Mouse (Mus musculus): Measurements from ENCODE around the gene Cd86. TPM values are rescaled to one million over a fixed set of nuclear protein-coding genes. Genes with fewer than 3 reads are reported as not detected.

Cd86 gene
- polyA plus RNA-seq, 1 experiment from 2014 or later, result 2.3 TPM

DNA sequence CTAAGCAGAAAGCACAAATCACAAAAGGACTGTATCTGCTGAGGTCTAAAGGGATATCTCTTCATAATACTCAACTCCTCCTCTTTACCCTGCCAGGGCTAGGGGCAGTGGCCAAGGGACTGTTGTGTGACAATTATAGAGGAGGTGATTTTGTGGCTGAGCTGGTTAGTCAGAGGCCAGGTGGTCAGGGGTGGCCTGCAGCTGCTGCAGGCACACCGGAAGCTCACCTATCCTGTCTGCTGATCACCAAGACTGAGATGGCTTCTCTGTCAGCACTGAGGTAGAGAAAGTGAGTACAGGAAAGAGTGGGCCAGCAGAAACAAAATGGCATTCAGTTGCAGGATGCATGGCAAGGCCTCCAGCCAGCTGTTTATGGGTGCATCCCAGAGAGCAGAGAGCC is 38.1 kb downstream of the Cd86 start:
- Histone ChIP-seq H3K9ac (ENCODE audit: low read depth, low read length) (no peak overlapping the region), H3K27me3 (replicated peaks; ENCODE audit: control insufficient read depth, insufficient read depth, low read length) (no peaks in the 10 kb centered on the region), H3K9me3 (ENCODE audit: control insufficient read depth, low read length) (no peaks in the 10 kb centered on the region), H3K27ac (ENCODE audit: low read length) (no peak overlapping the region), H3K36me3 (ENCODE audit: control insufficient read depth, insufficient read depth, low read length) (no peaks in the 10 kb centered on the region), H3K4me2 (ENCODE audit: low read depth, low read length) (no peak overlapping the region), H3K4me3 (ENCODE audit: low read length) (no peak overlapping the region), H3K4me1 (ENCODE audit: control insufficient read depth, insufficient read depth, low read length) (no peaks in the 10 kb centered on the region)
- ATAC-seq, result no peak
- 84% methylated on average over 1 of the region's 1 CpGs for WGBS

DNA sequence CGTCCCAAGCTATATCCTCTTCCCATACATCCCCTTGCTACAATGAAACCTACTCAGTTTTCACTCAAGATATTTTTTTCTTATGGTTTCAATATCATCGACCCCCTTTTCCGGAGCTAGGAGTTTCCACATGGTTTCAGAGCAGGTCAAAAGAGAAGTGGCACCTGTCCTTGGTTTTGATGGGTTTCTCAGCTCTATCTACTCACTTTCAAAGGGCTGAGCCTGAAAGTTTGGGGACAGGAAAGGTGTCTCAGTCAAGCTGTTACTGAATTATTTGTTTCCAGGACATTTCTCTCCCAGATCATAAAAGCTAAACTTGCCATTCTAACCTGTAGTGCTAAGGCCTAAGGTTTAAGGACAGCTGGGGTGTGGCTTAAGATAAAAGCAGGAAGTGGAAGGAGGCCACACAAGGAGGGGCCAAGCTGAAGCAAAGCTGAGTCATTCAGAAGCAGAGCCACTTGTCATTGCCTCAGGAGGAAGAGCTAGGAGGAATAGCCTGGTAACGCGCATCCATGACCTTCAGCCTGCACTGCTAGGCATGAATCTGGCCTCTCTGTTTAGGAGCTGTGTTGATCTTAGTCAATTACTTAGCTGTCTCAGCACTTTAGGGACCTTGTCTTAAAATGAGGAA is 39.2 kb downstream of the Cd86 start:
- no peaks in the 10 kb centered on the region for H3K4me1 ChIP-seq (ENCODE audit: control insufficient read depth, insufficient read depth, low read length)
- H3K36me3 ChIP-seq (ENCODE audit: control insufficient read depth, insufficient read depth, low read length), result no peaks in the 10 kb centered on the region
- H3K9ac ChIP-seq (ENCODE audit: low read depth, low read length), result no peak overlapping the region
- H3K27me3 ChIP-seq (replicated peaks; ENCODE audit: control insufficient read depth, insufficient read depth, low read length), result no peaks in the 10 kb centered on the region
- H3K4me2 ChIP-seq (ENCODE audit: low read depth, low read length), result no peak overlapping the region
- H3K27ac ChIP-seq (ENCODE audit: low read length), result no peak overlapping the region
- H3K4me3 ChIP-seq (ENCODE audit: low read length), result no peak overlapping the region
- peak; percentile 84 for ATAC-seq
- 73% methylated on average over 5 of the region's 5 CpGs for WGBS
- H3K9me3 ChIP-seq (ENCODE audit: control insufficient read depth, low read length), result no peaks in the 10 kb centered on the region

DNA sequence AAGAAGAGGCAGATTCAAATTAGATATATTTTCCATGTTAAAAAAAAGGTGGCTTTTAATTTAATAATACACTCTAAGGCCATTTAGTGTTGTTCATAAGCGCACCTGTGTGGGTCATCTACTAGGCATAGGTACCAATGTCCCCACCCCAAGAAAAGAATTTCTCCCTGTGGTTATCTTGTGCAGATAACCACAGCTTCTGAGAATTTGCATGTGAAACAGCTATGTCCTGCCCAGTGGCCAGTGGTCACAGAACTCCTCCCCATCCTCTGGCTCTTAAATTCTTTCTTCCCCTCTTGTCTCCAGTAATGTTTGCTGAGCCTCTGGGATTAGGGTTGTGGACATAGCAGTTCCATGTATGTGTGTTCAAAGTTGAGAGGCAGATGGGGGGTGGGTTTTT is 40.0 kb downstream of the Cd86 start:
- H3K36me3 ChIP-seq (ENCODE audit: control insufficient read depth, insufficient read depth, low read length), result no peaks in the 10 kb centered on the region
- H3K27ac ChIP-seq (ENCODE audit: low read length), result no peak overlapping the region
- no peaks in the 10 kb centered on the region for H3K9me3 ChIP-seq (ENCODE audit: control insufficient read depth, low read length)
- no peak for ATAC-seq
- H3K27me3 ChIP-seq (replicated peaks; ENCODE audit: control insufficient read depth, insufficient read depth, low read length), result no peaks in the 10 kb centered on the region
- no peak overlapping the region for H3K4me2 ChIP-seq (ENCODE audit: low read depth, low read length)
- no peak overlapping the region for H3K4me3 ChIP-seq (ENCODE audit: low read length)
- H3K4me1 ChIP-seq (ENCODE audit: control insufficient read depth, insufficient read depth, low read length), result no peaks in the 10 kb centered on the region
- 100% methylated on average over 1 of the region's 1 CpGs for WGBS
- no peak overlapping the region for H3K9ac ChIP-seq (ENCODE audit: low read depth, low read length)

DNA sequence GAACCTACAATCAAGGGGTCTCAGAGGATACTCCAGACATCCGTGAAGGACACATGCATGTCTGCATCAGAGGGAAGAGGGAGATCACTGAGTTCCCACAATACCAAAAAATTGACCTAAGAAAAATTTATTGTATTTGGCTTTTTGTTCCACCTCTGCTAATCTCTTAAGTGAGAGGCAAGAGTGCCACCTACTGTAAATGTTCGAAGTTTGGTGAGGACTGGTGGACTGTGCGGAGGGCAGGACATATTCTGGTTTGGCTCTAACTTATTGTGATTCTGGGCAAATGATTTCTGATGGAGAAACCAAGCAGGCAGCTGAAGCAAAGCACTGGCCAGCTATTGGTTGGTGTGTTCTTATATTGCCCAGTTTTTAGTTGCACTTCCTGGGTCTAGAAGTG is 43.6 kb downstream of the Cd86 start:
- Histone ChIP-seq H3K4me1 (ENCODE audit: control insufficient read depth, insufficient read depth, low read length) (no peaks in the 10 kb centered on the region), H3K9me3 (ENCODE audit: control insufficient read depth, low read length) (no peaks in the 10 kb centered on the region), H3K27ac (ENCODE audit: low read length) (no peak overlapping the region), H3K4me3 (ENCODE audit: low read length) (no peak overlapping the region), H3K4me2 (ENCODE audit: low read depth, low read length) (no peak overlapping the region), H3K9ac (ENCODE audit: low read depth, low read length) (no peak overlapping the region), H3K27me3 (replicated peaks; ENCODE audit: control insufficient read depth, insufficient read depth, low read length) (no peaks in the 10 kb centered on the region), H3K36me3 (ENCODE audit: control insufficient read depth, insufficient read depth, low read length) (no peaks in the 10 kb centered on the region)
- 74% methylated on average over 3 of the region's 3 CpGs for WGBS
- ATAC-seq, result no peak

DNA sequence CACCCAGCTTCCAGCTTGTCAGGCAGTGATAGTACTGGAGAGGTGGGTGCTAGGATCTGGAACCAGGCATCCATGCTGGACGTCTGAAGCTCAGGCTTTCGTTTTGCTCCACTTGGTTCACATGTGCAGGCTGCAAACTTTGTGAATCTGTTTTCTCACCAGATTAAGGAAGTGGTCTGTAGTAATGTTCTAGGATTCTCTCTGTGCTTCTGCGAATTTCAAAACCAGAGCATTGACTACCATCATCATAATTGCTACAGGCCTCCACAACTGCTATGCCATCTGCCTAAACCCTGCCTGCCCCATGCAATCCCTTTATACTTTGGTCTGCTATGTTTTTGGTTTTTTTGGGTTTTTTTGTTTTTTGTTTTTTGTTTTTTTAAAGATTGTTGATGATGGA is 44.8 kb downstream of the Cd86 start:
- Histone ChIP-seq H3K27me3 (replicated peaks; ENCODE audit: control insufficient read depth, insufficient read depth, low read length) (no peaks in the 10 kb centered on the region), H3K4me3 (ENCODE audit: low read length) (no peak overlapping the region), H3K36me3 (ENCODE audit: control insufficient read depth, insufficient read depth, low read length) (no peaks in the 10 kb centered on the region), H3K9ac (ENCODE audit: low read depth, low read length) (no peak overlapping the region), H3K27ac (ENCODE audit: low read length) (no peak overlapping the region), H3K4me2 (ENCODE audit: low read depth, low read length) (no peak overlapping the region), H3K9me3 (ENCODE audit: control insufficient read depth, low read length) (no peaks in the 10 kb centered on the region), H3K4me1 (ENCODE audit: control insufficient read depth, insufficient read depth, low read length) (no peaks in the 10 kb centered on the region)
- WGBS, result 81% methylated on average over 3 of the region's 3 CpGs
- no peak for ATAC-seq

DNA sequence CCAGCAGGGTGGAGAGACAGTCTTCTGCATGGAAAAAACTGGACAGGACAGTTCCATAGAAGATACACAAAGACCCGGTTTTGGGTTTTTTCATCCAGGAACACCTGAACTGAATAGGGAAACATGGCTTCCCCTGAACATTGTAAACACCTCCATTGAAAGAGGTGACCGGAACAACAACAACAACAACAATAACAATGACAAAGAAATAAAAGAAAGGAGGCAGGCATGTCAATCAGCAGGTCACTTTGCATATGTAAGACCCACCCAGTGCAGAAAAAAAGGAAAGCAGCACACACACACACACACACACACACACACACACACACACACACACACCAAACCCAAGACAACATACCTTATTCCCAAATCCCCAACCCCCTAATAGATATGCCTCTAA is 52.2 kb downstream of the Cd86 start:
- H3K4me1 ChIP-seq (ENCODE audit: control insufficient read depth, insufficient read depth, low read length), result no peaks in the 10 kb centered on the region
- no peak overlapping the region for H3K9ac ChIP-seq (ENCODE audit: low read depth, low read length)
- no peak overlapping the region for H3K4me2 ChIP-seq (ENCODE audit: low read depth, low read length)
- H3K36me3 ChIP-seq (ENCODE audit: control insufficient read depth, insufficient read depth, low read length), result no peaks in the 10 kb centered on the region
- H3K27me3 ChIP-seq (replicated peaks; ENCODE audit: control insufficient read depth, insufficient read depth, low read length), result no peaks in the 10 kb centered on the region
- H3K9me3 ChIP-seq (ENCODE audit: control insufficient read depth, low read length), result no peaks in the 10 kb centered on the region
- ATAC-seq, result no peak
- no peak overlapping the region for H3K27ac ChIP-seq (ENCODE audit: low read length)
- H3K4me3 ChIP-seq (ENCODE audit: low read length), result no peak overlapping the region
- 87% methylated on average over 2 of the region's 2 CpGs for WGBS

DNA sequence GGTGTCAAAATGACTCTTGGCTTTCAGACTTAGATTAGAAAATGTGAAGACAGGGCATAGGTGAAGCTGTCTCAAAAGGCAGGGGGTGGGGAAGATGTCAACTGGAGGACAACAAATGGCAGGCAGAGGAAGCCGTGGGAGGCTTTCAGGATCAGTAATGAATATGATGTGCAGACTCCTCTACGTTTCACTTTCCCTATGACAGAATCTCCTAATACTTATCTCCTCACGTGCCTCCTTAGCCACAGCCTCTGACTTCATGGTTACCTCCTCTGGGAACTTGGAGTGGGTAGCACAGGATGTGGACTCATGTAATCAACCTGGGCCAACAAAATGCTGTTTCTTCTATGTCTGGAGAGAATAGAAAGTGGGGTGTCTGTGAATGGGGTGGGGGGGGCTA is 63.2 kb downstream of the Cd86 start:
- no peak for ATAC-seq
- Histone ChIP-seq H3K27me3 (replicated peaks; ENCODE audit: control insufficient read depth, insufficient read depth, low read length) (no peaks in the 10 kb centered on the region), H3K4me1 (ENCODE audit: control insufficient read depth, insufficient read depth, low read length) (no peaks in the 10 kb centered on the region), H3K4me2 (ENCODE audit: low read depth, low read length) (no peak overlapping the region), H3K9me3 (ENCODE audit: control insufficient read depth, low read length) (no peaks in the 10 kb centered on the region), H3K9ac (ENCODE audit: low read depth, low read length) (no peak overlapping the region), H3K4me3 (ENCODE audit: low read length) (no peak overlapping the region), H3K27ac (ENCODE audit: low read length) (no peak overlapping the region), H3K36me3 (ENCODE audit: control insufficient read depth, insufficient read depth, low read length) (no peaks in the 10 kb centered on the region)
- WGBS, result 73% methylated on average over 3 of the region's 3 CpGs

DNA sequence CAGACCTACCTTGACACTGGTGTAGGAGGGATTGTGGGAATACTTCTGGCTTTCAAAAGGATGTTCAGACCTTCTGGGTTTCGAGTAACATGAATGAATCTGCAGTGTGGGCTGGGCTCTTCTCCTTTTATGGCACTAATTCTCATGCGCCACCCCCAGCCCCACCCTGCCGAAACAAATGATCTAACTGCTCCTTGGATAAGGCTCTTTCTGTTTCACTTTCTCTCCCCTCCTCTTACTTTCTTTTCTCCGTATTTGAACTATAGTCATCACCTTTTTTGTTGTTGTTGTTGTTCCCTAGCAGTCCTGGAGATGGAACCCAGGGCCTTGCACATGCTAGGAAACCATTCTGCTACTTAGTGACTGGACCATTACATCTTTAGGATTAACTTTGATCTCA is 67.6 kb downstream of the Cd86 start:
- no peak overlapping the region for H3K4me3 ChIP-seq (ENCODE audit: low read length)
- H3K4me2 ChIP-seq (ENCODE audit: low read depth, low read length), result no peak overlapping the region
- 52% methylated on average over 4 of the region's 4 CpGs for WGBS
- H3K9ac ChIP-seq (ENCODE audit: low read depth, low read length), result no peak overlapping the region
- no peaks in the 10 kb centered on the region for H3K36me3 ChIP-seq (ENCODE audit: control insufficient read depth, insufficient read depth, low read length)
- no peaks in the 10 kb centered on the region for H3K9me3 ChIP-seq (ENCODE audit: control insufficient read depth, low read length)
- H3K27ac ChIP-seq (ENCODE audit: low read length), result no peak overlapping the region
- ATAC-seq, result peak; percentile 60
- no peaks in the 10 kb centered on the region for H3K27me3 ChIP-seq (replicated peaks; ENCODE audit: control insufficient read depth, insufficient read depth, low read length)
- no peaks in the 10 kb centered on the region for H3K4me1 ChIP-seq (ENCODE audit: control insufficient read depth, insufficient read depth, low read length)

DNA sequence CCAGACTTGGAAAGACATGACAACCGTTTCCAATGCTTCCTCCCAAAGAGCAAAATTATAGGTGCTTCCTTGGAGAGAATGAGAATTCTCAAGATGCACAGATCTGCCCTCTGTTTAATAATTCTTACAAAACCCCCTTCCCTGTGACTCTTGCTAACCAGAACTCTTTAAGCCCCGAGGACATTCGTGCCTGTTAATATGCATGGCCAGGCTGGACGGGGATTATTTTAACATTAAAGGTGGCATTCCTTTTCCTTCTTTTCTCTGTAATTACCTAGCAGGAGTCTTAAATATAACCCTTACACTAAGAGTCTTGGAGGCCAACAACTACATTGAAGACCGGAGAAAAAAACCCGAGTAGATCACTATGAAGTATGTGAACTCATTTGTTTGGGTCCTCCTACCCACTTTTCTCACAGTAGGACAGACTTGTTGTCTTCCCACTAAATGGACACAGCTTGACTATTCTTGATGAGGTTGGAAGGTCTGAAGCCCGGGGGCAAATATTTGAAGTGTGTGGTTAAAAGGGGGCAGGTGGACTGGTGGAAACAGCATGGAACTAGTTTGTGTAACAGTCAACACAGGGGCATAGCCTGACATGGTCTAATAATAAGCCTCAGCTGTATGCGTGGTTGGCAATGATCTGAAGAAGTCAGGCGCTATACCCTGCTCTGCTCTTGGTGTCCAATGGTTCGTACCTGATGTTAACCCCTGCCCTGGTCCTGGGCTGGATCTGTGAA is 69.0 kb downstream of the Cd86 start:
- no peaks in the 10 kb centered on the region for H3K36me3 ChIP-seq (ENCODE audit: control insufficient read depth, insufficient read depth, low read length)
- no peak overlapping the region for H3K4me3 ChIP-seq (ENCODE audit: low read length)
- no peak overlapping the region for H3K27ac ChIP-seq (ENCODE audit: low read length)
- no peaks in the 10 kb centered on the region for H3K27me3 ChIP-seq (replicated peaks; ENCODE audit: control insufficient read depth, insufficient read depth, low read length)
- H3K9ac ChIP-seq (ENCODE audit: low read depth, low read length), result no peak overlapping the region
- H3K4me1 ChIP-seq (ENCODE audit: control insufficient read depth, insufficient read depth, low read length), result no peaks in the 10 kb centered on the region
- 90% methylated on average over 10 of the region's 10 CpGs for WGBS
- H3K4me2 ChIP-seq (ENCODE audit: low read depth, low read length), result no peak overlapping the region
- no peaks in the 10 kb centered on the region for H3K9me3 ChIP-seq (ENCODE audit: control insufficient read depth, low read length)
- ATAC-seq, result no peak

DNA sequence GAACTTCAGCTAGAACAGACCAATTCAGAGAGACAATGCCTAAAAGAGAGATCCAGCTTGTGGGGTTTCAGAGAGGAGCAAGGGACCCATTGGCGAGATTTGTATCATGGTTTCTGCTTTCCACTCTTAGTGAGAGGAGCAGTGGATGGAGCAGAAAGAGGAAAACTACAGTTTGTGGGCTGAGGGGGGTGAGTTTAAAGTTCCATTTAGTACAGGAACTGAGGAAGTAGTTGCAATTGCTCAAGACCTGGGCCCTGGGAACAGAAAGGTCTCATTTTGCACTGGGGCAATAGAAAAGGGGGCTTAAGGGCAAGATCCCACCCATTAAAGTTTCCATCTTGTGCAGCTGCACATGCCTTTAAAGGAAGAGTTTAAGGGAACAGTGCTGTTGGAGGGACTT is 76.0 kb downstream of the Cd86 start:
- Histone ChIP-seq H3K4me1 (ENCODE audit: control insufficient read depth, insufficient read depth, low read length) (no peaks in the 10 kb centered on the region), H3K4me3 (ENCODE audit: low read length) (no peak overlapping the region), H3K27me3 (replicated peaks; ENCODE audit: control insufficient read depth, insufficient read depth, low read length) (no peaks in the 10 kb centered on the region), H3K9me3 (ENCODE audit: control insufficient read depth, low read length) (no peaks in the 10 kb centered on the region), H3K27ac (ENCODE audit: low read length) (no peak overlapping the region), H3K36me3 (ENCODE audit: control insufficient read depth, insufficient read depth, low read length) (no peaks in the 10 kb centered on the region), H3K9ac (ENCODE audit: low read depth, low read length) (no peak overlapping the region), H3K4me2 (ENCODE audit: low read depth, low read length) (no peak overlapping the region)
- 96% methylated on average over 1 of the region's 1 CpGs for WGBS
- no peak for ATAC-seq

All from intestine, embryonic 16.5 days (tissue).